Mouse (Mus musculus): Measurements from ENCODE around the gene Trp53inp2. TPM values are rescaled to one million over a fixed set of nuclear protein-coding genes. Genes with fewer than 3 reads are reported as not detected.

The Trp53inp2 gene
- total and polyA plus RNA-seq, 2 experiments: 60.6 to 98.7 TPM

DNA sequence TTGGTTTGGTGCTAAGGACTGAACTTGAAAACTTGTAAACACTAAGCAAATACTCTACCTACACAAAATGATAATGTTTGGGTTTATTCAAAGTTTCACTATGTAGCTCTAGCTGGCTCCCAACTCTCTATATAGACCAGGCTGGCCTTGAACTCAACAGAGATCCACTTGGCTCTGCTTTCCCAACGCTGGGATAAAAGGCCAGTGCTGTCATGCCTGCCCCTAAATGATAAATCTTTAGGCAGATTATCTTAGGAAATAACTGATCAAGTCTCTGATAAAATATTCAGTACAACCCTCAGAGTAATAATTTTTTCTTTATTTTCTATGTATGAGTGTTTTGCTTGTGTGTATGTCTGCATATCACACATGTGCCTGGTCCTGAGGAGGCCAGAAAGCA, 34.2 kb upstream of the Trp53inp2 start:
- no peak for TF ChIP-seq POLR2A (IDR thresholded peaks at IDR 0.05; ENCODE audit: extremely low read depth, insufficient read depth, low read length)
- no peak for TF ChIP-seq CTCF (IDR thresholded peaks at IDR 0.05; ENCODE audit: low read depth, low read length)
- Histone ChIP-seq H3K27me3 (ENCODE audit: control insufficient read depth, insufficient read depth, low read length) (no peaks in the 10 kb centered on the region), H3K79me2 (ENCODE audit: control insufficient read depth, insufficient read depth, low read length) (0 out of 2 replicates have a peak, but pooled peaks cover 3% of the 10 kb centered on the region), H3K4me1 (ENCODE audit: control insufficient read depth, insufficient read depth, low read length) (no peaks in the 10 kb centered on the region), H3K27ac (replicated peaks; ENCODE audit: insufficient read depth, low read depth, low read length) (no peak overlapping the region), H3K4me3 (ENCODE audit: insufficient read depth, low read depth, low read length) (no peak overlapping the region), H3K9ac (ENCODE audit: low read depth, low read length) (no peak overlapping the region), H3K36me3 (ENCODE audit: control insufficient read depth, insufficient read depth, low read length) (peaks cover 3% of the 10 kb centered on the region)
- 34% methylated on average over 1 of the region's 1 CpGs for WGBS
- DNase-seq (ENCODE audit: extremely low read depth, low read depth, low spot score): no peak

DNA sequence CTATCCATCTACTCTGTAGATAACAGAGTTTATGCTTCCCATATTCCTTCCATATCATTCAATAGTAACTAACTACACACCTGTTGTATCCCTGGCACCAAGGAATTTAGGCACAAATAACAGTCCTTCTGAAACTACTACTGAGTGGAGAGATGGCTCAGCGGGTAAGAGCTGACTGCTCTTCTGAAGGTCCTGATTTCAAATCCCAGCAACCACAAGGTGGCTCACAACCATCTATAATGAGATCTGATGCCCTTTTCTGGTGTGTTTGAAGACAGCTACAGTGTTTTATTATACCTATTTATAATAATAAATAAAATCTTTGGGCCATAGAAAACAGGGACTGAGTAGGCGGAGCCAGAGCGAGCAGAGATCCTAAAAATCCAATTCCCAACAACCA, 26.5 kb upstream of the Trp53inp2 start:
- no peak overlapping the region for H3K27ac ChIP-seq (replicated peaks; ENCODE audit: insufficient read depth, low read depth, low read length)
- H3K4me1 ChIP-seq (ENCODE audit: control insufficient read depth, insufficient read depth, low read length): peaks cover 7% of the 10 kb centered on the region; the same call in 1 of the 2 replicates
- H3K27me3 ChIP-seq (ENCODE audit: control insufficient read depth, insufficient read depth, low read length): no peaks in the 10 kb centered on the region
- 86% methylated on average over 3 of the region's 3 CpGs for WGBS
- H3K79me2 ChIP-seq (ENCODE audit: control insufficient read depth, insufficient read depth, low read length): 0 out of 2 replicates have a peak, but pooled peaks cover 3% of the 10 kb centered on the region
- TF ChIP-seq POLR2A (IDR thresholded peaks at IDR 0.05; ENCODE audit: extremely low read depth, insufficient read depth, low read length) (no peak), CTCF (IDR thresholded peaks at IDR 0.05; ENCODE audit: low read depth, low read length) (no peak)
- H3K36me3 ChIP-seq (ENCODE audit: control insufficient read depth, insufficient read depth, low read length): no peaks in the 10 kb centered on the region
- no peak for DNase-seq (ENCODE audit: extremely low read depth, low read depth, low spot score)
- H3K4me3 ChIP-seq (ENCODE audit: insufficient read depth, low read depth, low read length): no peak overlapping the region
- H3K9ac ChIP-seq (ENCODE audit: low read depth, low read length): no peak overlapping the region

DNA sequence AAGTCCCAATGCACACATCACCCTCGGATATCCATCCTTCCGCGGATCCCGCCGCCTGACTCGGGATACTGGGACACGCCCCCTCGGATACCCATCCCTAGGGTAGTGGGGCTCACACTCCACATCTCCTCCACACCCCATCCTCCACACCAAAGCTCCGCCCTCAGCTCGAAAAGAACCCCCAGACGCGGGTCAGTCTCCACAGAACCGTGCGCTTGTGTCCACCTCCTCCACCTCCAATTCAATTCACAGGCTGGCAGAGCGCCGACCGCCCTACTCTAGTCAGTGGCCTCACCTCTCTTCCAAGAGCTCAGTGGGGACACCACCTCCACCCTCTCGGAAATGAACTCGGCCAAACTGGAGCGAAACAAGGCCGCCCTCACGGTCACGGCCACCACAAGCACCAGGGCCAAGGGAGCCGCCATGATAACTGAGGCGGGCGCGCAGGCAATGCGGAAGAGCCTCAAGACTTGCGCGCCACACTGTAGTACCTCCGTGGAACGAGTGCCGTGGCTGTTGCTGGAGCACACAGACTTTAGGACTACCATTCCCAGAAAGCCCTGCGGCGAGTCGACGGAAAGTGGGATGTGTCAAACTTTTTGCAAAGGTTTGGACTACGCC, 23.8 kb upstream of the Trp53inp2 start, which contains the start of gene Pigu:
Gene Pigu, minus strand, starts transcription at position 460 of the 621 bp plus-strand sequence.
- Histone ChIP-seq H3K36me3 (ENCODE audit: control insufficient read depth, insufficient read depth, low read length) (no peaks in the 10 kb centered on the region), H3K27ac (replicated peaks; ENCODE audit: insufficient read depth, low read depth, low read length) (peak within 1 kb of the TSS; percentile 77), H3K27me3 (ENCODE audit: control insufficient read depth, insufficient read depth, low read length) (no peaks in the 10 kb centered on the region), H3K4me3 (ENCODE audit: insufficient read depth, low read depth, low read length) (peak within 1 kb of the TSS; percentile 64), H3K9ac (ENCODE audit: low read depth, low read length) (peak within 1 kb of the TSS; percentile 61), H3K79me2 (ENCODE audit: control insufficient read depth, insufficient read depth, low read length) (no peaks in the 10 kb centered on the region), H3K4me1 (ENCODE audit: control insufficient read depth, insufficient read depth, low read length) (peaks cover 7% of the 10 kb centered on the region; the same call in 1 of the 2 replicates)
- WGBS: under 1% methylated on average over 38 of the region's 38 CpGs
- DNase-seq (ENCODE audit: extremely low read depth, low read depth, low spot score): peak; percentile 99
- TF ChIP-seq CTCF (IDR thresholded peaks at IDR 0.05; ENCODE audit: low read depth, low read length) (no peak), POLR2A (IDR thresholded peaks at IDR 0.05; ENCODE audit: extremely low read depth, insufficient read depth, low read length) (peak; percentile 46; the same call in 1 of the 2 replicates)

DNA sequence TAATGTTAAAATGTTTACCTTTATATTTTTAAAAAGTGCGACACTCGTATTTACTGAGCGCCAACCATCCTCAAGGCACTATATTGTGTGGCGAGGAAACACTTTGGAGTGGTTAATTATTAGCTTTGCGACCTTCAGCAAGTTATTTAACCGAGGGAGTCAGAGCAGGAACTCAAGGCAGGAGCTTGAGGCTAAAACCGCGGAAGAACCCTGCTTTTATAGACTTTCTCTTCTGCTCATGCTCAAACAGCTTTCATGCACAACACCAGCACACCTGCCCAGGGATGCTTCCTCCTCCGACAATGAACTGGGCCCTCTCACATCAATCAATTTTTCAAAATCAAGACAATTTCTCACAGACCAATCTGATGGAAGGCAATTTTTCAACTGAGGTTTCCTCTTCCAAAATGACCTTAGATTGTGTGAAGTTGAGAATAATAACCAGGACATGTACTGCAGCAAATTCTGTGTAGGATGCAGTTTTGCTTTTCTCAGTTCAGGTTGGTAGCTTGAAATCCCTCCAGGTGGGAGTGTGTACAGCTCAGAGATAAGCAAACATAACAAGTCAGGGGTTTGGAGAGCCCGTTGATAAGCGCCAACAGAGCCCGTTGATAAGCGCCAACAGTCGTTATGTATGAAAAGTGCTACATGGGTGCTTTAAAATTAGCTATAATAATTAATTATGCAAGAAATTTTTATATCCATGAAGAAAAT, 23.0 kb upstream of the Trp53inp2 start:
- TF ChIP-seq POLR2A (IDR thresholded peaks at IDR 0.05; ENCODE audit: extremely low read depth, insufficient read depth, low read length) (peak; percentile 73; the same call in 1 of the 2 replicates), CTCF (IDR thresholded peaks at IDR 0.05; ENCODE audit: low read depth, low read length) (no peak)
- Histone ChIP-seq H3K79me2 (ENCODE audit: control insufficient read depth, insufficient read depth, low read length) (no peaks in the 10 kb centered on the region), H3K36me3 (ENCODE audit: control insufficient read depth, insufficient read depth, low read length) (no peaks in the 10 kb centered on the region), H3K27ac (replicated peaks; ENCODE audit: insufficient read depth, low read depth, low read length) (peak overlapping the region; percentile 77), H3K4me1 (ENCODE audit: control insufficient read depth, insufficient read depth, low read length) (peaks cover 7% of the 10 kb centered on the region; the same call in 1 of the 2 replicates), H3K27me3 (ENCODE audit: control insufficient read depth, insufficient read depth, low read length) (no peaks in the 10 kb centered on the region), H3K4me3 (ENCODE audit: insufficient read depth, low read depth, low read length) (peak overlapping the region; percentile 39), H3K9ac (ENCODE audit: low read depth, low read length) (peak overlapping the region; percentile 59)
- peak; percentile 92 for DNase-seq (ENCODE audit: extremely low read depth, low read depth, low spot score)
- WGBS: 11% methylated on average over 14 of the region's 14 CpGs

DNA sequence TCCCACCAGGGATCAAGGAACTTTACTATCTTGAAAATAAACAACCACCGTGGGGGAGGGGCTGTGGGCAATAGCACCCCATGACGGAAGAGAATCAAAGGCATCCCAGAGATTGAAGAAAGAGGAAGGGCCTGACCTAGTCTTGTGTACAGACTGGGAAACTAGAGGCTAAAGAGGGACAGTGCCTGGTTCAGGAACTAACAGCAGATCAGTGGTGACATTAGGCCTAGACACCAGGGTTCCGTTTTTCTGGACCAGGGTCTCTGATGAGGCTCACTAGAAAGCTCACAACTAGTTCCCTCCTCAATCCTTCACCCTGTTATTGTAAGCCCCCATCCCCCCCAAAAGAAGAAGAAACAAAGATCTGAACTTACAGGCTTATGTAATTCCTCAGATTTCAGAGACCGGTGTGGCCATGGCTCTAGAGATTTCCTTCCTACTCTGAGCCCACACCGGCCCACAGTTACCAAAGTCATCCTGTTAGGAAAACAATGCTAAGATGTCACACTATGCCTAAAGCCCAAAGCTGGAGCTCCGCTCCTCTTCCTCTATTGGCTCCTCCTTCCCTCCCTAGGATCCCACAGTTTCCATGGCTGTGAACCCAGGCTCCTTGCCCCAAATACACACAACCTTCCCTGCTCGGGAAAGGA, 13.1 kb upstream of the Trp53inp2 start:
- Histone ChIP-seq H3K4me1 (ENCODE audit: control insufficient read depth, insufficient read depth, low read length) (peaks cover 11% of the 10 kb centered on the region; the same call in 1 of the 2 replicates), H3K9ac (ENCODE audit: low read depth, low read length) (no peak overlapping the region), H3K27me3 (ENCODE audit: control insufficient read depth, insufficient read depth, low read length) (no peaks in the 10 kb centered on the region), H3K4me3 (ENCODE audit: insufficient read depth, low read depth, low read length) (no peak overlapping the region), H3K36me3 (ENCODE audit: control insufficient read depth, insufficient read depth, low read length) (no peaks in the 10 kb centered on the region), H3K27ac (replicated peaks; ENCODE audit: insufficient read depth, low read depth, low read length) (peak overlapping the region; percentile 54), H3K79me2 (ENCODE audit: control insufficient read depth, insufficient read depth, low read length) (no peaks in the 10 kb centered on the region)
- no peak for TF ChIP-seq CTCF (IDR thresholded peaks at IDR 0.05; ENCODE audit: low read depth, low read length)
- TF ChIP-seq POLR2A (IDR thresholded peaks at IDR 0.05; ENCODE audit: extremely low read depth, insufficient read depth, low read length): no peak
- no peak for DNase-seq (ENCODE audit: extremely low read depth, low read depth, low spot score)
- WGBS: 77% methylated on average over 7 of the region's 7 CpGs
